Mouse (Mus musculus) hindbrain, postnatal 0 days (tissue): ENCODE results near the gene Myo19. TPM values are rescaled to one million over a fixed set of nuclear protein-coding genes. Genes with fewer than 3 reads are reported as not detected.

Experiments used
- ATAC-seq: fragments of 200-750 bp; cut with Nextera tagmentation; 2 replicates; pipeline ENCODE4 v1.8.0; 2017; ENCODE audit warnings: mild to moderate bottlenecking, moderate TSS enrichment, moderate library complexity
- DNase-seq: peaks from one replicate; pipeline ENCODE4 v3.0.0-alpha.2; 2015; ENCODE audit warnings: low spot score
- H3K27ac ChIP-seq: fragments of 300-500 bp; sonication (generic); 2 replicates; pipeline ENCODE4 v1.5.1; 2014; ENCODE audit warnings: mild to moderate bottlenecking
- H3K27me3 ChIP-seq: fragments of 300-500 bp; sonication (generic); 2 replicates; pipeline ENCODE4 v1.6.1; 2014; ENCODE audit warnings: low read length, mixed read lengths; ENCODE audit not compliant: insufficient read depth
- H3K36me3 ChIP-seq: fragments of 300-500 bp; sonication (generic); 2 replicates; pipeline ENCODE4 v1.6.1; 2014; ENCODE audit warnings: low read length, mixed read lengths; ENCODE audit not compliant: insufficient read depth
- H3K4me1 ChIP-seq: fragments of 300-500 bp; sonication (generic); 2 replicates; pipeline ENCODE4 v1.6.1; 2014; ENCODE audit warnings: antibody characterized with exemption, low read length, mixed read lengths; ENCODE audit not compliant: insufficient read depth
- H3K4me2 ChIP-seq: fragments of 300-500 bp; sonication (generic); 2 replicates; pipeline ENCODE4 v1.6.1; 2014; ENCODE audit warnings: low read depth, mild to moderate bottlenecking, low read length, moderate library complexity, mixed read lengths
- H3K4me3 ChIP-seq: fragments of 300-500 bp; sonication (generic); 2 replicates; pipeline ENCODE4 v1.5.1; 2014; ENCODE audit warnings: low read length
- H3K9ac ChIP-seq: fragments of 300-500 bp; sonication (generic); replicated peaks from 2 replicates; pipeline ENCODE4 v1.6.1; 2014; ENCODE audit warnings: mild to moderate bottlenecking, low read length, moderate library complexity, mixed read lengths
- H3K9me3 ChIP-seq: fragments of 300-500 bp; sonication (generic); 2 replicates; pipeline ENCODE4 v1.6.1; 2016; ENCODE audit warnings: low read length, mixed read lengths
- CTCF ChIP-seq: IDR thresholded peaks from 2 replicates; pipeline ENCODE4 v1.5.1; 2016; ENCODE audit warnings: antibody characterized with exemption, control low read depth, low read depth
- WGBS: fragments of 180-500 bp; shearing (Covaris S2); extraction: QIAGEN DNeasy Blood & Tissue Kit; methylation state at CpG from one replicate; pipeline ENCODE4 v1.1.7; 2014; 5-methylcytosine and 5-hydroxymethylcytosine counted together
- polyA plus RNA-seq: library from polyadenylated mRNA; unstranded; fragments of >200 nt; fragmentation: Nextera tagmentation; extraction: Ambion mirVana; gene quantifications from 2 replicates; pipeline ENCODE4 v1.2.1, GENCODE M21; 2015
- total RNA-seq: library from RNA; depleted of rRNA; stranded (reverse); fragments of >200 nt; gene quantifications from 2 replicates; pipeline ENCODE4 v1.2.3, GENCODE M21; 2014; rRNA removed

The Myo19 gene
- total RNA-seq (8.6 and 13.0 TPM in 2 replicates), polyA plus RNA-seq (4.7 and 4.9 TPM in 2 replicates)

GRCm38 (mm10) chr11:84879772-84880464 lies at the start of gene Myo19, which contains the start of gene Pigw:
Gene Myo19, plus strand, starts transcription at chr11:84880148.
Gene Pigw, minus strand, starts transcription at chr11:84880285.
- H3K27ac ChIP-seq: peak within 1 kb of the TSS; percentile 88
- TF ChIP-seq CTCF: no peak
- ATAC-seq (peak; percentile 94), DNase-seq (peak; percentile 91)
- 1% methylated on average over 65 of the region's 81 CpGs for WGBS
- peak within 1 kb of the TSS; percentile 67 for H3K4me3 ChIP-seq
- H3K36me3 ChIP-seq: peaks cover 12% of the 10 kb centered on the region; the same call in 1 of the 2 replicates
- peak within 1 kb of the TSS; percentile 82 for H3K9ac ChIP-seq
- H3K27me3 ChIP-seq: no peaks in the 10 kb centered on the region
- peak within 1 kb of the TSS; percentile 94 for H3K4me2 ChIP-seq
- peaks cover 8% of the 10 kb centered on the region; the same call in 1 of the 2 replicates for H3K4me1 ChIP-seq
- H3K9me3 ChIP-seq: no peaks in the 10 kb centered on the region

DNA sequence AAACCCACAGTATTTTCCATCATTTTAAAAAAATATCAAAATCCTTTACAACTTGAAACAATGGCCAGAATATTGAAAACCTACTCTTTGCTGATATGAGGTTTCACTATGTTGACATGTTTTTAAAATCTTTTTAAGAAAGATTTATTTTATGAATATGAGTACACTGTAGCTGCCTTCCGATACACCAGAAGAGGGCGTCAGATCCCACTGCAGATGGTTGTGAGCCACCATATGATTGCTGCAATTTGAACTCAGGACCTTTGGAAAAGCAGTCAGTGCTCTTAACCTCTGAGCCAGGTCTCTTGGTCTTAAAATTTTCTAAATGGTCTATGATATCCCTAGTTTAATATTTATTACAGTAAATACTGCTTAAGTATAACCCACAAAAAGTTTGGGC lies 40.6 kb upstream of the Myo19 start:
- Histone ChIP-seq H3K27me3 (no peaks in the 10 kb centered on the region), H3K4me2 (no peak overlapping the region)
- no peak for TF ChIP-seq CTCF

DNA sequence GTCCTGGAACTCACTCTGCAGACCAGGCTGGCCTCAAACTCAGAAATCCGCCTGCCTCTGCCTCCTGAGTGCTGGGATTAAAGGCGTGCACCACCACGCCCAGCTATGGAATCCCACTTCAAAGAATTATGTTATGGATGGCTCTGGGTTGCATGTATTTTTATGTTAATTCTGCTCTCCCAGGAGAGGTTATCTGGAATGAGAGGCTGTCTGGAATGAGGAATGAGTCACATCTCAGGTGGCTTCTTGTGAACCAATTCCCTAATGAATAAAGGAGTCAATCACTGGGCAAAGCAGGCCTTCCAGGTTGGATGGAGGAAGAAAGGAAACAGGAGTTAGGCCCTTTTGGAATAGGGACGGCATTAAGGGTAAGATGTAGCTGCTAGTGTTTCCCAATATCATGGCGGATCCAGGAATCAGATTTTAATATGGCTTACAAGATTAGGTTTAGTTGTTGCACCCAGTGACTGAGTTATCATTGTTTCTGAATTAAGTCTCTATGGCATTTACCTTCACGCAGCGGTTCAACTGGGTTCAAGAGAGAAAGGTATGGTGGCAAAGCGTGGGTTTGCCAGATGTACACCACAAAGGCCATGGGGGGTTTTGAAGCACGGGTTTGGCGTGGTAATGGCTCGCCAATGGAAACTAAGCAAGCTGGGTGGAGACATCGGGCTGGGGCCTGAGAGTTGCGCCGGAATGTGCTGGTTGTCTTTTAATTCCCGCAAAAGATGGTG lies 33.0 kb upstream of the Myo19 start:
- no peak for DNase-seq
- 94% methylated on average over 15 of the region's 15 CpGs for WGBS
- ATAC-seq: no peak
- no peaks in the 10 kb centered on the region for H3K4me1 ChIP-seq
- no peaks in the 10 kb centered on the region for H3K27me3 ChIP-seq
- no peak overlapping the region for H3K4me3 ChIP-seq
- H3K9me3 ChIP-seq: no peaks in the 10 kb centered on the region
- no peak overlapping the region for H3K27ac ChIP-seq
- H3K9ac ChIP-seq: no peak overlapping the region
- no peak for TF ChIP-seq CTCF
- peaks cover 19% of the 10 kb centered on the region for H3K36me3 ChIP-seq
- H3K4me2 ChIP-seq: no peak overlapping the region

More for the DNA sequence above, 40.6 kb upstream of the Myo19 start:
- Histone ChIP-seq H3K27ac (no peak overlapping the region), H3K9me3 (no peaks in the 10 kb centered on the region), H3K36me3 (peaks cover 42% of the 10 kb centered on the region), H3K4me1 (no peaks in the 10 kb centered on the region), H3K4me3 (no peak overlapping the region), H3K9ac (no peak overlapping the region)
- no peak for DNase-seq
- no peak for ATAC-seq
- 95% methylated on average over 2 of the region's 2 CpGs for WGBS

GRCm38 (mm10) chr11:84847475-84848090 lies 32.4 kb upstream of the Myo19 start:
- ATAC-seq (no peak), DNase-seq (no peak)
- TF ChIP-seq CTCF: no peak
- Histone ChIP-seq H3K4me3 (no peak overlapping the region), H3K27ac (no peak overlapping the region), H3K4me1 (no peaks in the 10 kb centered on the region), H3K9ac (no peak overlapping the region), H3K27me3 (no peaks in the 10 kb centered on the region), H3K36me3 (peaks cover 19% of the 10 kb centered on the region), H3K4me2 (no peak overlapping the region), H3K9me3 (no peaks in the 10 kb centered on the region)
- WGBS: 75% methylated on average over 7 of the region's 7 CpGs

DNA sequence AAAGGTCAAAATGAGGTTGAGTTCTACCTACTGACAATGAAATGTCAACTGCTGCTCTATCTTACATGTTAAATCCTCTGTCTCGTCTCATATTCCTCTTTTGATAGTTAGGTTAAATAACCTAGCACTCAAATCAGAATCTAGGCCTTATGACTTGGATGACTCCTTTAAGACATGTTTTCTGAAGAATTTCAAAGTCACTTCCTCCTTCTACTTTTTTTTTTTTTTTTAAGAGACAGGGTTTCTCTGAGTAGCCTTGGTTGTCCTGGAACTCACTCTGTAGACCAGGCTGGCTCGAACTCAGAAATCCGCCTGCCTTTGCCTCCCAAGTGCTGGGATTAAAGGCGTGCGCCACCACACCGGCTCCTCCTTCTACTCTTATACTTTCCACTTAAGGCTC lies 24.7 kb upstream of the Myo19 start:
- ATAC-seq (no peak), DNase-seq (no peak)
- no peak overlapping the region for H3K9ac ChIP-seq
- H3K27me3 ChIP-seq: no peaks in the 10 kb centered on the region
- no peaks in the 10 kb centered on the region for H3K4me1 ChIP-seq
- peaks cover 26% of the 10 kb centered on the region for H3K36me3 ChIP-seq
- no peak overlapping the region for H3K4me3 ChIP-seq
- no peak overlapping the region for H3K27ac ChIP-seq
- TF ChIP-seq CTCF: no peak
- WGBS: 96% methylated on average over 6 of the region's 6 CpGs
- no peaks in the 10 kb centered on the region for H3K9me3 ChIP-seq
- no peak overlapping the region for H3K4me2 ChIP-seq

GRCm38 (mm10) chr11:84865268-84865667 lies 14.7 kb upstream of the Myo19 start:
- 80% methylated on average over 2 of the region's 2 CpGs for WGBS

More at GRCm38 (mm10) chr11:84865268-84865667, 14.7 kb upstream of the Myo19 start:
- ATAC-seq (no peak), DNase-seq (no peak)
- Histone ChIP-seq H3K4me1 (0 out of 2 replicates have a peak, but pooled peaks cover 6% of the 10 kb centered on the region), H3K9me3 (no peaks in the 10 kb centered on the region), H3K27ac (no peak overlapping the region), H3K4me3 (no peak overlapping the region), H3K9ac (no peak overlapping the region), H3K27me3 (no peaks in the 10 kb centered on the region), H3K4me2 (no peak overlapping the region), H3K36me3 (peaks cover 4% of the 10 kb centered on the region; the same call in 1 of the 2 replicates)
- no peak for TF ChIP-seq CTCF
